Mouse (Mus musculus) liver, embryonic 12.5 days (tissue): ENCODE data around the gene Creb5. TPM values are rescaled to one million over a fixed set of nuclear protein-coding genes. Genes with fewer than 3 reads are reported as not detected.
A peak's percentile ranks its signal among the peaks of the same experiment; 100 is the strongest.

Experiments used
- ATAC-seq: fragments of 200-750 bp; cut with Nextera tagmentation; 2 replicates; pipeline ENCODE4 v1.8.0; 2017; ENCODE audit warnings: moderate number of reproducible peaks, mild to moderate bottlenecking, moderate library complexity
- H3K27ac ChIP-seq: fragments of 300-500 bp; sonication (generic); 2 replicates; pipeline ENCODE4 v1.5.1; 2016; ENCODE audit warnings: mild to moderate bottlenecking
- H3K27me3 ChIP-seq: fragments of 300-500 bp; sonication (generic); replicated peaks from 2 replicates; pipeline ENCODE4 v1.6.1; 2016; ENCODE audit warnings: mild to moderate bottlenecking, moderate library complexity
- H3K36me3 ChIP-seq: fragments of 300-500 bp; sonication (generic); 2 replicates; pipeline ENCODE4 v1.6.1; 2016; ENCODE audit warnings: mild to moderate bottlenecking, moderate library complexity
- H3K4me1 ChIP-seq: fragments of 300-500 bp; sonication (generic); 2 replicates; pipeline ENCODE4 v1.6.1; 2016
- H3K4me2 ChIP-seq: fragments of 300-500 bp; sonication (generic); 2 replicates; pipeline ENCODE4 v1.6.1; 2016; ENCODE audit warnings: mild to moderate bottlenecking, moderate library complexity
- H3K4me3 ChIP-seq: fragments of 300-500 bp; sonication (generic); 2 replicates; pipeline ENCODE4 v1.5.1; 2016; ENCODE audit warnings: mild to moderate bottlenecking, moderate library complexity
- H3K9ac ChIP-seq: fragments of 300-500 bp; sonication (generic); 2 replicates; pipeline ENCODE4 v1.6.1; 2016; ENCODE audit warnings: mild to moderate bottlenecking, moderate library complexity
- H3K9me3 ChIP-seq: fragments of 300-500 bp; sonication (generic); replicated peaks from 2 replicates; pipeline ENCODE4 v1.6.1; 2016; ENCODE audit warnings: mild to moderate bottlenecking, moderate library complexity
- WGBS: fragments of 180-500 bp; shearing (Covaris S2); methylation state at CpG from one replicate; pipeline ENCODE4 v1.1.7; 2016; ENCODE audit not compliant: insufficient replicate concordance; 5-methylcytosine and 5-hydroxymethylcytosine counted together
- polyA plus RNA-seq: library from polyadenylated mRNA; unstranded; fragments of >200 nt; fragmentation: Nextera tagmentation; extraction: Ambion mirVana; gene quantifications from 2 replicates; pipeline ENCODE4 v1.2.1, GENCODE M21; 2016

Gene Creb5
- polyA plus RNA-seq, 1 experiment from 2014 or later: 0.33 TPM

DNA sequence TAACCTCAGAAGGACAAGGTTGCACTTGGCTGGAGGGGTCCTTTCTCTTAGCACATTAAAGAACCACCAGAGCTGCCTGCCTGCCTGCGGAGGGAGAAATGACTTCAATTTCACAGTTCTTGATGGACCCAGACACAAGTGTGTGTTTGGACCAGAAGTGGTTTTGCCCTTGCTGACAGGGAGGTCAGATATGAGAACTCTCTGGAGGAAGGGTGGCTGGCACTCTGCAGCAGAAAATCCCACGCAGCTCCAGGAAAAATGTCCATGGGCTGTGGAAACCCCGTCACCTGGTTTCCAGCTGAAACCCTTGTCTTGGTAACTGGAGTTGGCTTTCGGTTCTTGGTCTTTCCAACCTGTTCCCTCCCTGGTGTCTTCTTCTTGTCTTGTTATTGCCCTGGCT, 285.4 kb downstream of the Creb5 start:
- 0 out of 2 replicates have a peak, but pooled peaks cover 6% of the 10 kb centered on the region for H3K4me1 ChIP-seq
- H3K9ac ChIP-seq: no peak overlapping the region
- H3K27me3 ChIP-seq: 0 out of 2 replicates have a peak, but pooled peaks cover 12% of the 10 kb centered on the region
- no peak overlapping the region for H3K4me3 ChIP-seq
- no peaks in the 10 kb centered on the region for H3K36me3 ChIP-seq
- H3K9me3 ChIP-seq: no peaks in the 10 kb centered on the region
- ATAC-seq: no peak
- 40% methylated on average over 4 of the region's 4 CpGs for WGBS
- H3K27ac ChIP-seq: no peak overlapping the region
- H3K4me2 ChIP-seq: no peak overlapping the region

DNA sequence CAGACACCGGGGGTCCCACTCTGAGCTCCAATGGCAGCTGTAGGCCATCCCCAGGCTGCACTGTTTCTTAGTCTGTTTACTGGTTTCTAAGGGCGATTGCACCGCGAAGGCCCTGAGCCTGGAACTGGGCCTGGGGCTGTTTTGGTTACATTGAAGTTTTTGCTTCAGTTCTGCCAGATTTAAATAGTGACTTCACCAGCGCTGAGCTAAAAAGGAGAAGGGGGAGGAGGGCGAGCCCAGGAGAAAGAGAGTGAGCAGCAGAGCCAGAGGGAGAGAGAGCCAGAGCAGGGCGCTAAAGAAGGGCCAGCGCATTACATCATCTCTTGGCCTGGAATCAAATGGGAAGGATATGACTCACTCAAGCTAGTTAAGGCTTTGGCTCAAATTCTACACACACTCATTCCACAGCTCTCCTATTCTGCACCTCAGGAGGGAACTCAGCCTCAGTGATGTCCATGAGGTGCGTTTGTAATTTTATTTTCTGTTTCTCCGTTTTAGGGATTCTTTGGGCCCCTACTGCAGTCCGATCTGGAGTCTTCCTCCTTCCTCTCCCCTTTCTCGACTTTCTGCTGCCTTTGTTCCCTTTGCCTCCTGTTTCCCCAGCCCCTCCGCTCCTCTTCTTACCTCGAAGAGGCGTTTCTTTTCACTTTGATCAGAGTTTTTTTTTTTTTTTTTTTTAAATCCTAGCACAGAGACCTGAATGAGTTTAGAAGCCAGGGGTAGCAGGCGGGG, 286.1 kb downstream of the Creb5 start:
- Histone ChIP-seq H3K4me1 (0 out of 2 replicates have a peak, but pooled peaks cover 6% of the 10 kb centered on the region), H3K9ac (no peak overlapping the region), H3K4me2 (peak overlapping the region; percentile 46), H3K27ac (no peak overlapping the region), H3K4me3 (no peak overlapping the region), H3K36me3 (no peaks in the 10 kb centered on the region), H3K9me3 (no peaks in the 10 kb centered on the region), H3K27me3 (0 out of 2 replicates have a peak, but pooled peaks cover 12% of the 10 kb centered on the region)
- no peak for ATAC-seq
- WGBS: 6% methylated on average over 15 of the region's 16 CpGs

DNA sequence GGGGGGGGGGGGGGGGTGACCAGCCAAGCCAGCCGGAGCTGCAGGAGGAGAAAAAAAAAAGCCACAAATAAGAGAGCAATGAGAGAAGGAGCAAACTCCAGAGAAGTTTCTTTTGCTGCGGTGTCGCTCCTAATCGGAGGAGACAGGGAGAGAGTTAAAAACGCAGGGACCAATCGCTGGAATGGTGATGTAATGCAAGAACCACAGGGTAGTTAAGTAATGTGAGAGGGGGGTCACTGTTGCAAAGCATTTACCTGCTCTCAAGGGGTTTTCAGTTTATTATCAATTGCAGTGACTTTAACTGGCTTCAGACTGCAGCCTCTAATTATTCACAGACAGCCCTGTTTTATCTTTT, 286.6 kb downstream of the Creb5 start:
- Histone ChIP-seq H3K9me3 (no peaks in the 10 kb centered on the region), H3K4me3 (no peak overlapping the region), H3K27ac (no peak overlapping the region), H3K9ac (no peak overlapping the region), H3K4me2 (peak overlapping the region; percentile 46), H3K36me3 (no peaks in the 10 kb centered on the region), H3K4me1 (0 out of 2 replicates have a peak, but pooled peaks cover 6% of the 10 kb centered on the region), H3K27me3 (0 out of 2 replicates have a peak, but pooled peaks cover 12% of the 10 kb centered on the region)
- WGBS: 7% methylated on average over 5 of the region's 6 CpGs
- no peak for ATAC-seq

DNA sequence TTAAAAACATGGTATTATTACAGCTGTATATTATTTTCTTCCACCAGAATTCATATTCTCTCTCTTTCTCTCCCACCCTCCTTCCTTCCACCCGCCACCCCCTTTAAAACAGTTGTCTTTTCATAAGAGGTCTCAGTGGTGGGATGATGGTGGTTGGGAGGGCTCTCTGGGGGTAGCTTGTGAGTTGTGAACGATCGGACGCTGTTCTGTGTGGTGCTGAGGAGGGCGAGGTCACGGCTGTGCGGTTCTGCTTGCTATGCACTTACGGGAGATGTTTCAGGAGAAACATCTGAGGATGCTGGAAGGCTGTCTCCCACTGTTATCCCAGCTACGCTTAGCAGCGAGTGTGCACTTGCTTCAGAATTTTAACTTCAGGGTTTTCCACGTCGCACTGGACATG, 287.0 kb downstream of the Creb5 start:
- Histone ChIP-seq H3K27me3 (0 out of 2 replicates have a peak, but pooled peaks cover 12% of the 10 kb centered on the region), H3K9ac (no peak overlapping the region), H3K4me2 (no peak overlapping the region), H3K27ac (no peak overlapping the region), H3K4me1 (0 out of 2 replicates have a peak, but pooled peaks cover 6% of the 10 kb centered on the region), H3K4me3 (no peak overlapping the region), H3K36me3 (no peaks in the 10 kb centered on the region), H3K9me3 (no peaks in the 10 kb centered on the region)
- ATAC-seq: no peak
- WGBS: 63% methylated on average over 12 of the region's 12 CpGs

DNA sequence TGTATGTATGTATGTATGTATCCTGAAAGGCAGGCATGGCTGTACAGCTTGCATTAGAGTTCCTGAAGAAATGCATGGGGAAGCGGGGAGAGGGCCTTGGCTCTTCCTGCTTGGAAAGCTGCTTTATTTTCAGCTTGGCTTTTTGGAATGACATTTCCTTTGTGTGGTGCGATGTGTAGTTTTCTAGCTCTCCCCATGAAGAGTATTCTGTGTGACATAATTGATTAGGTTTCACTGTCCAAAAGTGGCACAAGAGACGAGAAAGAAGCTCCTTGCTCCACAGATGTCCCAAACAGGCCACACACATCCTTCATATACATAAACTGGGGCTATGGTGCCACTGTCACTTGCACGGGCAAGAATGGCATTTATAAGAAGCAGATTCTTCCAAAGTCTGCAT, 288.1 kb downstream of the Creb5 start:
- Histone ChIP-seq H3K9ac (no peak overlapping the region), H3K4me3 (no peak overlapping the region), H3K36me3 (no peaks in the 10 kb centered on the region), H3K4me1 (0 out of 2 replicates have a peak, but pooled peaks cover 6% of the 10 kb centered on the region), H3K27ac (no peak overlapping the region), H3K9me3 (no peaks in the 10 kb centered on the region), H3K4me2 (no peak overlapping the region), H3K27me3 (0 out of 2 replicates have a peak, but pooled peaks cover 12% of the 10 kb centered on the region)
- WGBS: 73% methylated on average over 4 of the region's 4 CpGs
- ATAC-seq: no peak

DNA sequence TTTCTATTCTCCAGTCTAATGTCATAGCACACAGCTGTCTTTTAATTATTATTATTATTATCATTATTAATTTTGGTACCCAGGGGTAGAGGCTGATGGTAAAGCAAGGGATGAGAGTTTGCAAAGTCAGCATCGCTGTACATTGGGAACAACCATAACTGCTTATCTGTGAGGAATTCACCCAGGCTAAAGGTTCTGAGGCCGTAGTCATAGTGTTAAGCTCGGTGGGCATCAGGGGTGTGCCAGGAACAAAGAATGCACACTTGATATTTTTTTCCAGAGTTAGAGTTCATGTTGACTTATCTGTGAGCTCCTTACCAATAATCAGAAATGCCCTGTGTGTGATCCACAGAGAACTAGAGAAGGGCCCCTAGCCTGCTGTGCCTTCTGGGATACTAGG, 288.8 kb downstream of the Creb5 start:
- Histone ChIP-seq H3K4me3 (no peak overlapping the region), H3K4me2 (no peak overlapping the region), H3K36me3 (no peaks in the 10 kb centered on the region), H3K9ac (no peak overlapping the region), H3K9me3 (no peaks in the 10 kb centered on the region), H3K27ac (no peak overlapping the region), H3K4me1 (0 out of 2 replicates have a peak, but pooled peaks cover 6% of the 10 kb centered on the region), H3K27me3 (0 out of 2 replicates have a peak, but pooled peaks cover 12% of the 10 kb centered on the region)
- 85% methylated on average over 3 of the region's 3 CpGs for WGBS
- no peak for ATAC-seq

DNA sequence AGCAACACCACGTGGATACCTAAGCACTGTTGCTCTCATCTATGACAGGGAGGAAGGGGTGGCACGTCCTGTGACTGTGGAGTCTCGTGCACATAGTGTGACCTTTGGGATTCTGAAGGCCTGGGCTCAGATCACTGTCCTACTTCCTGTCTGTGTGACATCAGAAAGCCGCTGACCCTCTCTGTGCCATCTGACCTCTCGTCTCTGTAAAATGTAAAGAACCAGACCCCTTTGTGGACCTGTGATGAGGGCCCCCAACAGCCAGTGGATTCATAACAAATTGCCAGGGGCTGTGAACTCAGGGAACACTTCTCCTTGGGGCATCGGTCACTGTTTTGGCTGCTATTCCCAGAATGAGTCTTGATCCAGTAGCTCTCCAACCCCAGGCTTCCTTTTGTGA, 289.8 kb downstream of the Creb5 start:
- Histone ChIP-seq H3K4me1 (0 out of 2 replicates have a peak, but pooled peaks cover 6% of the 10 kb centered on the region), H3K27ac (no peak overlapping the region), H3K27me3 (0 out of 2 replicates have a peak, but pooled peaks cover 12% of the 10 kb centered on the region), H3K4me2 (no peak overlapping the region), H3K4me3 (no peak overlapping the region), H3K9ac (no peak overlapping the region), H3K36me3 (no peaks in the 10 kb centered on the region), H3K9me3 (no peaks in the 10 kb centered on the region)
- no peak for ATAC-seq
- 53% methylated on average over 6 of the region's 6 CpGs for WGBS

DNA sequence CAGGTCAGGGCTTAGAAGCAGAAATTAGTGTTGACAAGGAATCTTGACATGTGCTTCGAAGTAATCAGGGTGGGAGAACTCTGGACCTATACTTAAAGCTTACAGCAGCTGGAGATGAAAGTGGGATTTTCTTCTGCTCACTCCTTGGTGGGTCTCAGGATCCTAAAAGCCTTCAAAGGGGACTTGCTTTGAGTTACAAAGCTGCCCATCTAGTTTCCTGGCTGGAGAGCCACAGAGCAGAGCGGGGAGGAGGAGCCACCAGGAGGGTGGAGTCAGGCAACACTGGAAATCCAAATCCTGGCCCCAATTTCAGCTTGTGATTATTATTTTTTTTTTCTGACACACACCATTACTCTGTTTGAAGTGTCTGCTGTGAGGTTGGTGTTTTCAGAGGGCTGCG, 290.7 kb downstream of the Creb5 start:
- no peaks in the 10 kb centered on the region for H3K4me1 ChIP-seq
- 0 out of 2 replicates have a peak, but pooled peaks cover 8% of the 10 kb centered on the region for H3K27me3 ChIP-seq
- H3K4me3 ChIP-seq: no peak overlapping the region
- no peak overlapping the region for H3K4me2 ChIP-seq
- ATAC-seq: no peak
- no peaks in the 10 kb centered on the region for H3K9me3 ChIP-seq
- H3K36me3 ChIP-seq: no peaks in the 10 kb centered on the region
- no peak overlapping the region for H3K9ac ChIP-seq
- H3K27ac ChIP-seq: no peak overlapping the region
- WGBS: 70% methylated on average over 3 of the region's 3 CpGs

DNA sequence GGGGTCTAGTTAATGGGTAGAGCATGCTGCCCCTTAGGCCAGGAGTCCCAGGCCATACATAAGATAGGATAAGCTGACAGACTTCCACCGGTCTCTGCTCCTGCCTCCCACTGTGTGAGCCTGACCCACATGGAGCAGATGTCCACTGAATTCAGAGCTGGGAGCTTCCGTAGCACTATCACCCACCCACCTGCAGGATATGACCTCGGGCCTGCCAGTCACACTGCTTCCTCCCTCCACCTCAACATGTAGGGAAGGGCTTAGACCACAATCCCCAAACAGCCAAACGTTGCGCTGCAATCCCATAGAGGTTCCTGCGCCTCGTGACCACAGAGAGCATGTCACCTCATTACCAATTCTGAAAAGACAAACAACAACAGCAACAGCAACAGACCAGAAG, 293.3 kb downstream of the Creb5 start:
- no peaks in the 10 kb centered on the region for H3K36me3 ChIP-seq
- H3K4me1 ChIP-seq: 0 out of 2 replicates have a peak, but pooled peaks cover 5% of the 10 kb centered on the region
- WGBS: 28% methylated on average over 7 of the region's 7 CpGs
- H3K4me2 ChIP-seq: no peak overlapping the region
- no peak for ATAC-seq
- no peaks in the 10 kb centered on the region for H3K27me3 ChIP-seq
- no peak overlapping the region for H3K4me3 ChIP-seq
- H3K9me3 ChIP-seq: no peaks in the 10 kb centered on the region
- H3K27ac ChIP-seq: no peak overlapping the region
- H3K9ac ChIP-seq: no peak overlapping the region

DNA sequence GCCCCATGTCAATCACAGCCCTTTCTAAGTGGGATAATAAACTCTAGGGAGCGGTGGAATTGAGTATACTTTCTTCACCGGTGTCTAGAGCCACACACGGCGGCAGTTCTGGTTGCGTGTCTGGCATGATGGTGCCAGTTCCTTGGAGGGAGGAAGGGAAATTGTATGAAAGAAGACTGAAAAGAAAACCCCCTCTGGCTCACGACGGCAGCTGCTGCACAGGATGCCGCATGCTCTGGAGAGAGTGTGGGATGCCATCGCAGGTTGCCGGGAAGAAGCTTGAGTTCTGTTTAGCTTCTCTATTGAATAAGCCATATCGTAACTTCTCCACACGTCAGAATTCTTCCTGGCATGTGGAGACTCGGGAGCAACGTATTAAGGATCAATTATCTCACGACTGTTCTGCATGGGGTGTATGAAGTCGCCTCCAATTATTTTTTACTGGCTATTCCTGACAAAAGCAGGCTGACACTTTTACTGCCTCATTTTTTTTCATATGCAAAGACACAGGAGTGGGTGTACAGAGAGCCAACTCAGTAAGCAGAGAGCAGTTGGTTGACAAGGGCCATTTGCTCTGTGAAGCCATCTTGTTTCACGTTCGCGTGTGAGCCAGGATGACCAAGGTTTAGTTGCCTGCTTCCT, 296.3 kb downstream of the Creb5 start:
- 77% methylated on average over 19 of the region's 19 CpGs for WGBS
- Histone ChIP-seq H3K27ac (no peak overlapping the region), H3K4me1 (0 out of 2 replicates have a peak, but pooled peaks cover 5% of the 10 kb centered on the region), H3K4me2 (no peak overlapping the region), H3K4me3 (no peak overlapping the region), H3K36me3 (no peaks in the 10 kb centered on the region), H3K9ac (no peak overlapping the region), H3K27me3 (no peaks in the 10 kb centered on the region), H3K9me3 (no peaks in the 10 kb centered on the region)
- no peak for ATAC-seq

DNA sequence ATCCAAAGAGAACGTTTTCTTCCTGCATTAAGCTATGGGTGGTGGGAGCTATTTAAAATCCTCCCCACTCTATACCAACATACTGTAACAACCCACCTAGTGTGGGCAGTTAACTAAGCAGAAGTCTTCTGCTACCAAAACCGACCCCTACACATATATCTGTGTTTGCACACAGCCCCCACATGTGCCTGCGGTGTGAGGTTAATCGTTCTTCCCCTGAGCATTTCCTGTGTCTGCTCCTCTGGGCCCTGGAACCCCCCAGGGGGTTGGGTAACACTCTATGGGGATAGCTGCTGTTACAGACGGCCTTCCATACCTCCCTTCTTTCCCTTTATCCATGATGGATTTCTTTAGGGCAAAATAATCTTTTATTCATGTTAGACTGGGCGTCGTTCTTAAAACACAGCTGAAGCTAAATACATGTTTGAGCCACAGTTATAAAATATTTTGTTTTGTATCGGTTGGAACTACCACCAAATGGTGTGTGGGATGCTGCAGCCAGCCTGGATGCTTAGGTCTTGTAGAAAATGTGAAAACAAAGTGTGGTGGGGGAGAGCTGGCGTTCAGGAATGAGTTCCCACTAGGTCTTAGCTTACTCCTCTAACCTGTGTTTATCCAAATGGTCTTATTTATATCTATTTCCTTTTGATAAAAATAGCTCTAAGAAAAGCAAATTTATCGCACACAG, 297.8 kb downstream of the Creb5 start:
- Histone ChIP-seq H3K36me3 (no peaks in the 10 kb centered on the region), H3K27me3 (no peaks in the 10 kb centered on the region), H3K9ac (no peak overlapping the region), H3K4me2 (no peak overlapping the region), H3K27ac (no peak overlapping the region), H3K9me3 (no peaks in the 10 kb centered on the region), H3K4me1 (0 out of 2 replicates have a peak, but pooled peaks cover 5% of the 10 kb centered on the region), H3K4me3 (no peak overlapping the region)
- 21% methylated on average over 10 of the region's 10 CpGs for WGBS
- no peak for ATAC-seq

DNA sequence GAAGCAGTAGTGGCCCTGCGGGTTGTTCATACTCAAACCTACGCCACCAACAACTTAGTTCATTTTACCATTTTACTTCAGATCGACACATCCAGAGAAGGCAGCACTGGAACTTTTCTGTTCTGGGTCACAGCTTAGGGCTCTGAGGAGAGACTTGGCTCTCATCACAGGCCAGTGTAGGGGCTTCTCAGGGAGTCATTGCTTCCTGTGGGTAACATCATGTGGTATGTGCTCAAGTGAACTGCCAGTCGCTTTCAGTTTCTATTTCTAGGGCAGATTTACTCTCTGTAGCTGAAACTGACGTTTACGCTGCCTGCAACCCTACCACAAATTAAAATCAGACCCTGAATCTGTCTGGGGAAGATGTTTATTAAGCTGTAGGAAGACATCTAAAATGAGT, 302.7 kb downstream of the Creb5 start:
- Histone ChIP-seq H3K4me1 (no peaks in the 10 kb centered on the region), H3K9me3 (no peaks in the 10 kb centered on the region)
- ATAC-seq: no peak

More for the DNA sequence above, 302.7 kb downstream of the Creb5 start:
- H3K4me3 ChIP-seq: no peak overlapping the region
- no peaks in the 10 kb centered on the region for H3K27me3 ChIP-seq
- no peak overlapping the region for H3K27ac ChIP-seq
- H3K4me2 ChIP-seq: no peak overlapping the region
- no peaks in the 10 kb centered on the region for H3K36me3 ChIP-seq
- H3K9ac ChIP-seq: no peak overlapping the region
- WGBS: 44% methylated on average over 6 of the region's 6 CpGs
